Mouse (Mus musculus) neural tube, embryonic 13.5 days (tissue): Measurements from ENCODE around the gene Pde9a. TPM values are rescaled to one million over a fixed set of nuclear protein-coding genes. Genes with fewer than 3 reads are reported as not detected.

Source experiments
- ATAC-seq: fragments of 200-750 bp; cut with Nextera tagmentation; 2 replicates; pipeline ENCODE4 v1.8.0; 2017; ENCODE audit warnings: low read depth, mild to moderate bottlenecking, moderate TSS enrichment, moderate library complexity
- H3K27ac ChIP-seq: fragments of 300-500 bp; sonication (generic); replicated peaks from 2 replicates; pipeline ENCODE4 v1.5.1; 2015; ENCODE audit warnings: moderate library complexity, mild to moderate bottlenecking, inconsistent platforms
- H3K27me3 ChIP-seq: fragments of 300-500 bp; sonication (generic); 2 replicates; pipeline ENCODE4 v1.6.1; 2015; ENCODE audit warnings: mild to moderate bottlenecking, inconsistent platforms
- H3K36me3 ChIP-seq: fragments of 300-500 bp; sonication (generic); 2 replicates; pipeline ENCODE4 v1.6.1; 2015; ENCODE audit warnings: mild to moderate bottlenecking, inconsistent platforms
- H3K4me1 ChIP-seq: fragments of 300-500 bp; sonication (generic); replicated peaks from 2 replicates; pipeline ENCODE4 v1.6.1; 2015; ENCODE audit warnings: inconsistent platforms
- H3K4me2 ChIP-seq: fragments of 300-500 bp; sonication (generic); 2 replicates; pipeline ENCODE4 v1.6.1; 2015; ENCODE audit warnings: inconsistent platforms, mild to moderate bottlenecking, moderate library complexity
- H3K4me3 ChIP-seq: fragments of 300-500 bp; sonication (generic); 2 replicates; pipeline ENCODE4 v1.5.1; 2015; ENCODE audit warnings: mild to moderate bottlenecking, inconsistent platforms
- H3K9ac ChIP-seq: fragments of 300-500 bp; sonication (generic); 2 replicates; pipeline ENCODE4 v1.6.1; 2015; ENCODE audit warnings: moderate library complexity, mild to moderate bottlenecking, inconsistent platforms
- H3K9me3 ChIP-seq: fragments of 300-500 bp; sonication (generic); 2 replicates; pipeline ENCODE4 v1.6.1; 2016; ENCODE audit warnings: inconsistent platforms
- WGBS: fragments of 180-500 bp; shearing (Covaris S2); methylation state at CpG from one replicate; pipeline ENCODE4 v1.1.7; 2015; 5-methylcytosine and 5-hydroxymethylcytosine counted together
- polyA plus RNA-seq: library from polyadenylated mRNA; unstranded; fragments of >200 nt; fragmentation: Nextera tagmentation; extraction: Ambion mirVana; gene quantifications from 2 replicates; pipeline ENCODE4 v1.2.1, GENCODE M21; 2015

Gene Pde9a
- polyA plus RNA-seq, 1 experiment from 2014 or later: 34.7 TPM

GRCm38 (mm10) chr17:31422381-31422780 is 36.4 kb downstream of the Pde9a start:
- no peak for ATAC-seq
- WGBS: 93% methylated on average over 1 of the region's 1 CpGs

GRCm38 (mm10) chr17:31423020-31423419 is 37.0 kb downstream of the Pde9a start:
- no peak overlapping the region for H3K4me3 ChIP-seq
- ATAC-seq: no peak
- H3K36me3 ChIP-seq: peaks cover 11% of the 10 kb centered on the region; the same call in 1 of the 2 replicates
- 39% methylated on average over 2 of the region's 2 CpGs for WGBS
- no peak overlapping the region for H3K4me2 ChIP-seq
- H3K9me3 ChIP-seq: no peaks in the 10 kb centered on the region
- H3K4me1 ChIP-seq: peaks cover 54% of the 10 kb centered on the region
- H3K27ac ChIP-seq: no peak overlapping the region
- H3K9ac ChIP-seq: 0 out of 2 replicates have a peak overlapping the region, but pooled peaks have one; percentile 8
- H3K27me3 ChIP-seq: no peaks in the 10 kb centered on the region

More at GRCm38 (mm10) chr17:31422381-31422780, 36.4 kb downstream of the Pde9a start:
- Histone ChIP-seq H3K27ac (no peak overlapping the region), H3K9me3 (no peaks in the 10 kb centered on the region), H3K36me3 (peaks cover 10% of the 10 kb centered on the region), H3K27me3 (no peaks in the 10 kb centered on the region), H3K4me2 (no peak overlapping the region), H3K4me1 (peaks cover 54% of the 10 kb centered on the region), H3K9ac (no peak overlapping the region), H3K4me3 (no peak overlapping the region)

- WGBS: 71% methylated on average over 4 of the region's 4 CpGs
- Histone ChIP-seq H3K4me2 (no peak overlapping the region), H3K27ac (no peak overlapping the region), H3K27me3 (no peaks in the 10 kb centered on the region), H3K4me1 (peaks cover 49% of the 10 kb centered on the region), H3K9me3 (0 out of 2 replicates have a peak, but pooled peaks cover 2% of the 10 kb centered on the region), H3K36me3 (peaks cover 24% of the 10 kb centered on the region), H3K9ac (no peak overlapping the region), H3K4me3 (no peak overlapping the region)
- ATAC-seq: no peak
Observed at GRCm38 (mm10) chr17:31424358-31424757, 38.3 kb downstream of the Pde9a start.

- WGBS: 54% methylated on average over 8 of the region's 8 CpGs
- Histone ChIP-seq H3K27me3 (no peaks in the 10 kb centered on the region), H3K4me1 (peaks cover 45% of the 10 kb centered on the region), H3K9me3 (0 out of 2 replicates have a peak, but pooled peaks cover 5% of the 10 kb centered on the region), H3K4me3 (no peak overlapping the region), H3K9ac (no peak overlapping the region), H3K36me3 (peaks cover 29% of the 10 kb centered on the region), H3K4me2 (no peak overlapping the region), H3K27ac (no peak overlapping the region)
- no peak for ATAC-seq
Observed at GRCm38 (mm10) chr17:31424798-31425197, 38.8 kb downstream of the Pde9a start.

GRCm38 (mm10) chr17:31425827-31426698 is 40.1 kb downstream of the Pde9a start:
- Histone ChIP-seq H3K4me3 (no peak overlapping the region), H3K36me3 (peaks cover 36% of the 10 kb centered on the region), H3K27ac (peak overlapping the region; percentile 7; the same call in 1 of the 2 replicates), H3K4me1 (peaks cover 36% of the 10 kb centered on the region), H3K27me3 (no peaks in the 10 kb centered on the region), H3K9ac (no peak overlapping the region), H3K9me3 (0 out of 2 replicates have a peak, but pooled peaks cover 5% of the 10 kb centered on the region), H3K4me2 (no peak overlapping the region)
- no peak for ATAC-seq
- 58% methylated on average over 13 of the region's 13 CpGs for WGBS

GRCm38 (mm10) chr17:31429402-31429801 is 43.4 kb downstream of the Pde9a start:
- Histone ChIP-seq H3K4me1 (peaks cover 44% of the 10 kb centered on the region), H3K27me3 (no peaks in the 10 kb centered on the region), H3K36me3 (peaks cover 31% of the 10 kb centered on the region), H3K9ac (no peak overlapping the region), H3K4me3 (no peak overlapping the region), H3K4me2 (no peak overlapping the region), H3K27ac (no peak overlapping the region), H3K9me3 (0 out of 2 replicates have a peak, but pooled peaks cover 5% of the 10 kb centered on the region)
- 97% methylated on average over 2 of the region's 2 CpGs for WGBS
- no peak for ATAC-seq

- Histone ChIP-seq H3K9ac (no peak overlapping the region), H3K4me2 (peak overlapping the region; percentile 28; the same call in 1 of the 2 replicates), H3K36me3 (peaks cover 29% of the 10 kb centered on the region), H3K4me1 (peaks cover 41% of the 10 kb centered on the region), H3K4me3 (no peak overlapping the region), H3K27ac (no peak overlapping the region), H3K27me3 (no peaks in the 10 kb centered on the region), H3K9me3 (0 out of 2 replicates have a peak, but pooled peaks cover 5% of the 10 kb centered on the region)
- 14% methylated on average over 5 of the region's 5 CpGs for WGBS
- no peak for ATAC-seq
Observed at GRCm38 (mm10) chr17:31432878-31433281, 46.9 kb downstream of the Pde9a start.

GRCm38 (mm10) chr17:31433401-31433928 is 47.5 kb downstream of the Pde9a start:
- no peak for ATAC-seq
- Histone ChIP-seq H3K4me2 (peak overlapping the region; percentile 28; the same call in 1 of the 2 replicates), H3K4me1 (peaks cover 41% of the 10 kb centered on the region), H3K27me3 (no peaks in the 10 kb centered on the region), H3K36me3 (peaks cover 24% of the 10 kb centered on the region), H3K4me3 (no peak overlapping the region), H3K9me3 (0 out of 2 replicates have a peak, but pooled peaks cover 5% of the 10 kb centered on the region), H3K27ac (0 out of 2 replicates have a peak overlapping the region, but pooled peaks have one; percentile 70), H3K9ac (peak overlapping the region; percentile 17; the same call in 1 of the 2 replicates)
- WGBS: 18% methylated on average over 13 of the region's 13 CpGs

- ATAC-seq: no peak
- 0 out of 2 replicates have a peak, but pooled peaks cover 5% of the 10 kb centered on the region for H3K9me3 ChIP-seq
- H3K27me3 ChIP-seq: no peaks in the 10 kb centered on the region
- peak overlapping the region; percentile 58 for H3K9ac ChIP-seq
- peak overlapping the region; percentile 70 for H3K27ac ChIP-seq
- WGBS: 8% methylated on average over 16 of the region's 16 CpGs
- no peak overlapping the region for H3K4me3 ChIP-seq
- H3K36me3 ChIP-seq: peaks cover 16% of the 10 kb centered on the region
- H3K4me1 ChIP-seq: peaks cover 41% of the 10 kb centered on the region
- H3K4me2 ChIP-seq: peak overlapping the region; percentile 28
Observed at GRCm38 (mm10) chr17:31433978-31434797, 48.2 kb downstream of the Pde9a start.

GRCm38 (mm10) chr17:31434825-31435325 is 48.9 kb downstream of the Pde9a start:
- H3K4me3 ChIP-seq: no peak overlapping the region
- H3K27ac ChIP-seq: peak overlapping the region; percentile 70
- H3K9me3 ChIP-seq: no peaks in the 10 kb centered on the region
- ATAC-seq: 0 out of 2 replicates have a peak, but pooled peaks have one; percentile 9
- H3K4me1 ChIP-seq: peaks cover 41% of the 10 kb centered on the region
- H3K27me3 ChIP-seq: no peaks in the 10 kb centered on the region
- WGBS: 4% methylated on average over 8 of the region's 8 CpGs
- H3K36me3 ChIP-seq: peaks cover 9% of the 10 kb centered on the region
- H3K4me2 ChIP-seq: peak overlapping the region; percentile 28
- H3K9ac ChIP-seq: peak overlapping the region; percentile 58
